Mouse (Mus musculus) liver, postnatal 0 days (tissue): ENCODE results near the gene Dhps.

Source experiments
- CTCF ChIP-seq: sonication (generic); IDR thresholded peaks from 2 replicates; pipeline ENCODE4 v1.5.1; 2016; ENCODE audit warnings: antibody characterized with exemption, low read depth
- EP300 ChIP-seq: IDR thresholded peaks from 2 replicates; pipeline ENCODE4 v1.6.1; 2016; ENCODE audit warnings: antibody characterized with exemption, low read depth, mild to moderate bottlenecking

- TF ChIP-seq EP300: no peak
- no peak for TF ChIP-seq CTCF
Observed at GRCm38 (mm10) chr8:85057367-85057766, 14.2 kb upstream of the Dhps start.
